Mouse (Mus musculus): ENCODE data around the gene Noxa1.

DNA sequence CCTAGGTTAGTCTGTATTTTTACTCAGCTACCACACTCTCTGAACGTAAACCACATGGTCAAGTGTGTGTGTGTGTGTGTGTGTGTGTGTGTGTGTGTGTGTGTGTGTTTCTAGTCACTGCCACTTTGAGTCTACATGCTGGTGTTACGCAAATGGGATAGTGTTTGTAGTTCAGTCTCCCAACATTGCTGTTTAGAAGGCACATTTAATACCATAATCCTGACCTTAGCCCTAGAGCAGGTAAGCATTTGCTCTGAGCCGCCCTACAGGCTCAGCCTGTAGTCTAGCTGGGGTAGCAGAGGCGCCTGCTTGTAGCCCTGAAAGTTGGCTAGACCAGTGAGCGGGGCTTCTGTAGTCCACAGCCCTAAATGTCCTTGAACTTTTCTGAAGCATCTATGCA lies 31.4 kb downstream of the Noxa1 start:
- no peak for TF ChIP-seq EP300 (IDR thresholded peaks at IDR 0.05; ENCODE audit: low read depth)
- TF ChIP-seq CTCF (IDR thresholded peaks at IDR 0.05; ENCODE audit: low read depth), result no peak
